Mouse (Mus musculus) embryo, embryonic 9.5 days (tissue): ENCODE measurements around the gene Gm10160.

Experiments used
- DNase-seq: peaks from one replicate; pipeline ENCODE4 v3.0.0-alpha.2; 2017; ENCODE audit errors: extremely low spot score

Gene Gm10160

GRCm38 (mm10) chr7:81827806-81828667 lies 27.6 kb downstream of the Gm10160 start:
- DNase-seq: no peak

- no peak for DNase-seq
Observed at GRCm38 (mm10) chr7:81825381-81825780, 30.2 kb downstream of the Gm10160 start.

GRCm38 (mm10) chr7:81824906-81825305 lies 30.7 kb downstream of the Gm10160 start:
- DNase-seq: no peak

GRCm38 (mm10) chr7:81806067-81806466 lies 49.5 kb downstream of the Gm10160 start:
- DNase-seq: no peak
